Mouse (Mus musculus) layer of hippocampus, postnatal 25 days (tissue): ENCODE measurements around the gene Calcb. TPM values are rescaled to one million over a fixed set of nuclear protein-coding genes. Genes with fewer than 3 reads are reported as not detected.
"Not testable (repeated sequence)": the region's sequence is repeated elsewhere in the genome, so short reads cannot be mapped to it uniquely, and the experiment has no call there.

Source experiments
- DNase-seq, 2 experiments: peaks; one replicate each; pipeline ENCODE4 v3.0.0; 2022; ENCODE audit warnings: mixed read lengths in 2 of 2, low spot score in 1 of 2; ENCODE audit errors: extremely low spot score in 1 of 2
- total RNA-seq, 2 experiments: library from RNA; stranded (reverse); gene quantifications; 2 replicates each; pipeline ENCODE4 v1.2.3; 2021

The Calcb gene
- under 1 TPM; 0.47 to 0.52 TPM for total RNA-seq

GRCm38 (mm10) chr7:114718300-114718699, at the start of gene Calcb:
Gene Calcb (plus strand): TSS chr7:114718643.
- DNase-seq = no peak

GRCm38 (mm10) chr7:114671405-114671804, 47.0 kb upstream of the Calcb start:
- no peak for DNase-seq

- DNase-seq = no peak
These were observed 45.7 kb upstream of the Calcb start for GRCm38 (mm10) chr7:114672697-114673096.

DNA sequence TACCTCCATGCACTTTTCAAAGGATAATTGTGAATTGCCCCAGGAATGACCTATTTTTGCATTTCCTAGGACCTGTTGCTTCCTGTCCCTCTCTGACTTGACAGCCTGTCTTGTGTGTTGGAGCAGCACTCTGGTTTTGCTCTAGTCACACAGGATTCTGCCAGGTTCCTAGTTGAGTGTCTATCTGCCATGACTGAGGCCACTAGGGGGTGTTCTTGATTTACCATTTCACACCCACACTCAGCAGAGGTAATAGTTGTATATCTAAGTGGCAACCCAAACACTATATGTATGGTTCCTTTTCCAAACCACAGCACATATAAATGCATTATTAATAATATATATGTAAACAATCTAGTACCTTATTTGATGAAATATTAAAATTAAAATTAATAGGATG, 26.1 kb upstream of the Calcb start:
- DNase-seq = no peak

DNA sequence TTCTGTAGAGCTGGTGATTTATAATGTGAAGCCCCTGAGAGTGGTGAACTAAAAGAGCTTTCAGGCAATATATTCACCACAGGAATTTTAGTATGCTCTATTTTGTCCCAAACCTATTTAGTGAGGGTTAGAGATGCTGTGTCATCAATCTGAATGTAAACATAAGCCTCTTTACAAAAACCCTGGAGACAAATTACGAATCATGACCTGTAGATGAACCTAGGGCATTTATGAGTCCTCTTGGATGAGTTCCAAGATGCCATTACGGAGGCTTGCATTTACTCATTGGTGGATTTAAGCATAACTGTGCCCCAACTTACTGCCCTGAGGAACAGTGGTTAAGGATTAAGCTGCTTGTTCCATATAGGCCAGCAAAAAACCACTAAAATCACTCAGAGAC, 17.6 kb upstream of the Calcb start:
- DNase-seq = no peak

DNA sequence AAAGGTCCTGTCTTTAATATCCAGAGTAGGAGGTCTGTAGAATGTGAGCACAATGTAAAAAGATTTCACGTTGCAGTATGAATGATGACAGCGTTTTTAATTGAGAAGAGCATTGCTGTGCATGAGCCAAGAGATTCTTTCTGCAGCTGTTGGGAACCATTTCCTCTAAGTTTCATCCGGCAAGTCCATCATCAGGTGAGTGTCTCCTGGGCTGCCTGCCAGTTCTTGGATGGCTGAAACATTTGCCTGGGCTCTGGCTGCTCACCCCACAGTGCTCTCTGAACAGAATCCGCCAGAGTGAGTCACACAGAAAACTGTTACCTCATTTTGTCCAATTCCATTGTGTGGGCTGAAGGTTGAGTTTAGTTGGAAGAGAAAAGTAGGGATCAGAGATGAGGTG, 11.7 kb upstream of the Calcb start:
- DNase-seq = no peak

DNA sequence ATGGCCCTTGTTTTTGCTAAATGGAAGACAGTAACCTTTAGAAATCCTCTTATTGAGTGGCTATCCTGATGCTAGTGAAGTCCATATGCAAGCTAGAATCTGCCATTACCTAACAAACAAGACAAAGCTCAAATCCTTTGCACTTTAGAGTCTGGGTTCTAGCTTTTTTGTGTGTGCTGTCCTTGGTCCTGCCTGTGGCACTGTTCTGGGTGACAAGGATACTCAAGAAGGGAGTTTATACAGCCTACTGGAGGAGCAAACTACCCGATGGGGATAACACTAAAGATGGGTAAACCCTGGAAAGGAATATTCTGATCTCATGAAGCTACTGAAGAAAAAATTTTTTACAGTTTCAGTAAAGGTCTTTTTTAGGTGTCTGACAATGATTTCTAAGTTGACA, 11.0 kb upstream of the Calcb start:
- no peak for DNase-seq

DNA sequence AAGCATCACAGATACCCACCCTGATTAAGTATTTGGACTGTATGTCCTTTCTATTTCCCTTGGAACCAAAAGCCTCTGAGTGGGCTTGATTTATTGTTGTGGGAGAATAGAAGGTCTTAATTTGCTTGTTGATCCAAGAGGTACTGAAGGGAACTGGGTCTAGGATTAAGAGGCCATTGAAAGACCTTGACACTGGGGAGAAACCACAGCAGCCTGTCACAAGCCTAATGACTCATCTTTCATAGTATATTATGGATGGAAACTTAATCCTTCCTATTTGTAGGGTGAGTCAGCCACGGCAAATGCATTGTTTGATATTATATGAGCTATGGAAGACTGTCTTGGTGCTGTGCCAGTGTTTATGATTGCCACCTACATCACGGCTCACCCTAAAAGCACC, 8.0 kb upstream of the Calcb start:
- no peak for DNase-seq

GRCm38 (mm10) chr7:114712523-114712922, 5.9 kb upstream of the Calcb start:
- DNase-seq = no peak

DNA sequence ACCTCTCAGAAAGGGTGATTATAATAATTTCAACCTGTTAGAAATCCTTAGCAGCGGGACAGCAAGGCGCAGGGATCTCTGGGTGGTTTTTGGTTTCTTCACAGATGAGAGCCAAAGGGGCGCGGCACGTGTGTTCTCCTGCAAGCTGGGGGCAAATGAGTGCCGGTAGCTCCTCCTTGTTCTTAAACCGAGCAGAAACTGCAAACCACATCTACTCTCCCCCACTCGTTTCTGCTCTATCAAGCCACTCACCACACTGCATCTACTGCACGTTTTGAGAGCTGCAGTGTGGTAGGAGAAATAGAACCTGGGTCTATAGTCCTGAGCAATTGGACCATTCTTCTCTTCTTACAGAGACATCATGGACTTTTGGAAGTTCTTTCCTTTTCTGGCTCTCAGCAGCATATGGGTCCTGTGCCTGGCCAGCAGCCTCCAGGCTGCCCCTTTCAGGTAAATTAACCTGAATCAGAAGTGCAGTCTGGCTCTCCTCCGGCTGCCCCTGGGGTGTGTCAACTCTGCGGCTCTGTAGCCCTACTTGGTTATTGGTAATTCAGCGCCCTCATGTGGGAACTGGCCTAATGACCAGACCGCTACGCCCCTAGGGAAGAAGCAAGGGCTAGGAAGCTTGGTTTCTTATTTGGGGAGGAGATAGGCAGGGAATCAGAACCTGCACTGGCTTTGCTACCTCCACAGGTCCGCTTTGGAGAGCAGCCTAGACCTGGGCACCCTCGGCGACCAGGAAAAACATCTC, 1.1 kb downstream of the Calcb start:
- peak in 1 of 2 experiments; percentile 28 for DNase-seq

DNA sequence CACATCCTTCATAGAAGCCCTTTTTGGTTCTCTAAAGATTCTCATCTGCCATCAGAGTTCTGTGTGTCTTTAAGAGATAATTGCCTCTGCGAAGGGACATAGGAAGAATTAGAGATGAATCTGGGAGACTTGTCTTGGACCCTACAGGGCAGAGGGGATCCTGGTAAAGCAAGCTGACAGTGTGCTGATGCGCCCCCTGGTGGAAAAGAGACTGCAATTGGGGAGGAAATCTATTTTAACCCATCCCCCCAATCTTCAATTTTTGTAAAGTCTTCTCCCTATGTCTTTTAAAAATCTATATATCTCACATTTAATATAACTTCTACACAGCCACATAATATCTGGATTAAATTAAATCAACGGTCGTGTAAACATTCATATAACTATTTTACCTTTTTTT, 11.3 kb downstream of the Calcb start:
- not testable (repeated sequence) for DNase-seq

GRCm38 (mm10) chr7:114731175-114731574, 12.7 kb downstream of the Calcb start:
- DNase-seq = no peak

DNA sequence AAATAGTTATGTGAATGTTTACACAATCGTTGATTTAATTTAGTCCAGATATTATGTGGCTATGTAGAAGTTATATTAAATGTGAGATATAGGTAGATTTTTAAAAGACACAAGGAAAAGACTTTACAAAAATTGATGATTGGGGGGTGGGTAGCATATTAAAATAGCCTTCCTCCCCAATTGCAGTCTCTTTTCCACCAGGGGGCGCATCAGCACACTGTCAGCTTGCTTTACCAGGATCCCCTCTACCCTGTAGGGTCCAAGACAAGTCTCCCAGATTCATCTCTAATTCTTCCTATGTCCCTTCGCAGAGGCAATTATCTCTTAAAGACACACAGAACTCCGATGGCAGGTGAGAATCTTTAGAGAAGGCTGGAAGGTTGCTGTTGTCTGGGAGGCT, 13.3 kb downstream of the Calcb start:
- not testable (repeated sequence) for DNase-seq

DNA sequence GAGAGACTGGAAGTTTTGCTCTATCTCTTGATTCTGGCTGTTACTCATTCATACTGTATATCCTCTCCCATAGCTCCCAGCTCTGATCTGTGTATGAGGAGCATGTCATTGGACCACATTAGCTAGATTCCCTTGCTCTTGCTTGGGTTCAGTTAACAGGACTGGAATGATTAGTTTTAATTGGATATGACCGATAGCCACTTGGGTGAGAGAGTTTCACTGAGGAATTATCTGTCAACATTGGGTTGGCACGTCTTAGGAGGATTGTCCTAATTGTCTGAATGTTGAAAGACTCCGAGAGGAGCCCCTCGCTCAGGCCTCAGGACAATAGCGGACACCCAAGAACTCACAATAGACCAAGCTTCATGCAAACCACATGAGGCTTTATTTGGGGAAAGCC, 17.8 kb downstream of the Calcb start:
- no peak for DNase-seq

GRCm38 (mm10) chr7:114738166-114738565, 19.7 kb downstream of the Calcb start:
- no peak for DNase-seq

DNA sequence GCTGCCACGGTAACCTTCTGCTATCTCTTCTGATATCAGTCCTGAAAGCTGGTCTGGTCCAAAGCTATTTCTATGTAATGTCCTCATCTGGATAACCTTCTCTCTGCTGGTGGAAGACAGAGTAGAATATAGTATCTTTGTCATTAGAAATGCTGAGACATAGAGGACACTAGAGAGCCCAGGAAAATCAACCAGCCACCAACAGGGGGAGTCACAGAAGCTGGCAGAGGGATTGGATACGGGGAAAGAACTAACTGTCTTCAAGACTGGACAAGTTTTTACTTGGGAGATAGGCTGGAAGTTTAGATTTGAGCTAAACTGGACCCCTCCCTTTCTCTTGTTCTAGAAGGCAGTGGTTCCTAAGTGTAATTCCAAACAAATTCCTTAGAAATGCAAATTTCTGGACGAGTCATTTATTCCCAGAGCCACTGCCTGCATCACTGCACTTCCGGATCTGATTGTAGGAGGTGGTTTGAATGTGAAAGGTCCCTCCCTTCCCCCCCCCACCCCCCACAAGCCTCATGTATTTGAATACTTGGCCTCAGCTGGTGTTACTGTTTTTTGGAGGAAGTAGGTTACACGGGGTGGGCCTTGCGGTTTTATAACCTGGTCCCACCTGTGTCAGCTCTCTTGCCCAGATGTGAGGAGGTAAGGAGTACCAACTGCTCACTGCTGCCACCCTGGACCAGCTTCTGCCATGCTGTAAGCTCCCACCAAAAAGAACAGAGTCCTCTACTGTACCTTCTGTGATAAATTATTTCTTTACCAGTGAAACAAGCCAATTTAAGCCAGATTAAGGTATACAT, 22.1 kb downstream of the Calcb start:
- DNase-seq = peak in 1 of 2 experiments; percentile 24

DNA sequence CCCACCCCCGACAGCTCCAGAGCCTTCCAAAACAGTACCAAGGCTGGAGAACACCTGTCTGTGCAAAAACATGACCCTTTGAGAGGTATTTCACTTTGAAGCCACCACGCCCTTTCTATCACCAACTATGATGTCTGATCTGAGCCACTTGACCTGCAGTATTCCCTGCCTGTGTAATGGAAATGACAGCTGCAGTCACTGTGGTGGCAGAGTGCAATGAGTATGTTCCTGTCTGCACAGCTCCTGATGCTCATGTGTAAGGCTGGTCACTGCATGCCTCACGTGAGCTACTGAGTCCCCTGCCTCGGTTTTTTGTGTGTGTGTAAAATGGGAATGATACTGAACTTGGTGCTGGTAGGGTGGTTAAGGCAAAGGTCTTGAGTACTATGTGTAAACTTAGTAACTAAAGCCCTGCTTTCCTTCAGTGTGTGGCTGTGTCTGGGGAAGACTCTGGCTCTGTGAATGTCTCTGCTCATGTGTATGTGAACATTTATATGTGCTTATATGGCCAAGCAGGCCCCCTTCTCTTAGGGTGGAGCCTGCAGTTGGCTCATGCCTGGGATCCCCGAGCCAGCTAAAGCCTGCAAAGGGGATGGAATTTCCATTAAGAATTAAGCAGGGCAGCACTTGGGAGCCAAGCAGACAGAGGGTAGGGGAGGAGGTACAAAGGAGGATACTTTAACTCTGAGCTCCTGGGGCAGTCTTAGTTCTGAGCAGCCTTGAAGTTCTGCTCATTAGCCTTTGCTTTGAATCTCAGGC, 24.8 kb downstream of the Calcb start, which contains the start of gene Insc:
TSS of gene Insc (plus strand) at position 673 of the 759 bp plus-strand sequence.
- no peak for DNase-seq

- no peak for DNase-seq
These were observed 26.3 kb downstream of the Calcb start for GRCm38 (mm10) chr7:114744639-114745245.

DNA sequence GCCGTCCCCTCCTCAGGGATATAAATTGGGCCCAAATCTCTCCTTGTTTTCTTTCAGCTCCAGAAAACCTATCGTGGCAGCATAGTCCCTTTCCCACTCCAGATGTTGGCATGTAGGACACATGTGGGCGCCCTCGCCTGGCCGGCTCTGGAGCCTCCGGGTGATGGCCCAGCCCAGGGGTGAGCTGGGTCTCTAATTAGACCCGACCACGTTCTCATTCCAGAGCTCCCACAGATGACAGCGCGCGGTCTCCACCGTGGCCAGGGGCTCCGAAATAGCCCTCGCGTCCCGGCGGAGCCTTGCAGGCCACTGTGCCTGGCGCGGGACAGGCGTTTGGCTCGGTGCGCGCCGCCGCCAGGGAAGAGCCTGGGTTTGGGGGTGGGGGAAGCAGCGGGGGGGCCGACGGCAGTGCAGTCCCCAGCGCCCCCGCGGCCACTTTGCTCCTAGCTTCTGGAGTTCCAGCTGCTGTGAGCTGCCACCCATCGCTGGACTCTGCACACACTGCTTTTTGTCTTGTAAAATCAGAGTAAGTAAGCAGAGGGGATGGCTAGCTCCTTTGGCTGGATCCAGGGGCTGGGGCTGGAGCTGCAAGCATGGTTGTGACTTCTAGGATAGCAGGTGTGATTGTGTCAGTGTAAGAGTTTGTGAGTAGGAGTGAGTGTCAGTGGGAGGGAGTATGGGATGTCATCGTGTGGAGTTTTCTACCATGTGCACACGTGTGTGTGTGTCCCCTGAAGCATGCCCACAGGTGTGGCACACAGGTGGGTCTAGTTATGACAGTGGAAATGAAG, 27.2 kb downstream of the Calcb start:
- DNase-seq = no peak

- DNase-seq = no peak
These were observed 29.2 kb downstream of the Calcb start for GRCm38 (mm10) chr7:114747596-114747995.
